Mouse (Mus musculus) forebrain, embryonic 11.5 days (tissue): ENCODE measurements at regions not wholly inside any gene's neighbourhood (a gene's known extent, or its start where the extent isn't known, plus 50 kb on each side); places are given as distances from the start of the nearest gene placed in this dataset.

ENCODE experiments used
- ATAC-seq: fragments of 200-750 bp; cut with Nextera tagmentation; replicated peaks from 2 replicates; pipeline ENCODE4 v1.8.0; 2017; ENCODE audit warnings: moderate TSS enrichment; ENCODE audit not compliant: low FRiP score
- DNase-seq: peaks from one replicate; pipeline ENCODE4 v3.0.0-alpha.2; 2017; ENCODE audit warnings: low spot score
- H3K27ac ChIP-seq: fragments of 300-500 bp; sonication (generic); 2 replicates; pipeline ENCODE4 v1.5.1; 2014; ENCODE audit warnings: low read depth, low read length
- H3K27me3 ChIP-seq: fragments of 300-500 bp; sonication (generic); 2 replicates; pipeline ENCODE4 v1.6.1; 2014; ENCODE audit warnings: mild to moderate bottlenecking, low read length, mixed read lengths; ENCODE audit not compliant: control insufficient read depth, insufficient read depth
- H3K36me3 ChIP-seq: fragments of 300-500 bp; sonication (generic); 2 replicates; pipeline ENCODE4 v1.6.1; 2014; ENCODE audit warnings: mild to moderate bottlenecking, low read length, moderate library complexity, mixed read lengths; ENCODE audit not compliant: control insufficient read depth, insufficient read depth
- H3K4me1 ChIP-seq: fragments of 300-500 bp; sonication (generic); replicated peaks from 2 replicates; pipeline ENCODE4 v1.6.1; 2014; ENCODE audit warnings: low read length, mixed read lengths; ENCODE audit not compliant: control insufficient read depth, insufficient read depth
- H3K4me2 ChIP-seq: fragments of 300-500 bp; sonication (generic); 2 replicates; pipeline ENCODE4 v1.6.1; 2014; ENCODE audit warnings: low read depth, mild to moderate bottlenecking, low read length, moderate library complexity, mixed read lengths; ENCODE audit not compliant: severe bottlenecking
- H3K4me3 ChIP-seq: fragments of 300-500 bp; sonication (generic); 2 replicates; pipeline ENCODE4 v1.5.1; 2014; ENCODE audit warnings: low read depth, low read length
- H3K9ac ChIP-seq: fragments of 300-500 bp; sonication (generic); 2 replicates; pipeline ENCODE4 v1.6.1; 2014; ENCODE audit warnings: low read length
- H3K9me3 ChIP-seq: fragments of 300-500 bp; sonication (generic); 2 replicates; pipeline ENCODE4 v1.6.1; 2016; ENCODE audit warnings: low read length, mixed read lengths; ENCODE audit not compliant: control insufficient read depth
- WGBS: fragments of 180-500 bp; shearing (Covaris S2); extraction: QIAGEN DNeasy Blood & Tissue Kit; methylation state at CpG from one replicate; pipeline ENCODE4 v1.1.7; 2014; 5-methylcytosine and 5-hydroxymethylcytosine counted together

DNA sequence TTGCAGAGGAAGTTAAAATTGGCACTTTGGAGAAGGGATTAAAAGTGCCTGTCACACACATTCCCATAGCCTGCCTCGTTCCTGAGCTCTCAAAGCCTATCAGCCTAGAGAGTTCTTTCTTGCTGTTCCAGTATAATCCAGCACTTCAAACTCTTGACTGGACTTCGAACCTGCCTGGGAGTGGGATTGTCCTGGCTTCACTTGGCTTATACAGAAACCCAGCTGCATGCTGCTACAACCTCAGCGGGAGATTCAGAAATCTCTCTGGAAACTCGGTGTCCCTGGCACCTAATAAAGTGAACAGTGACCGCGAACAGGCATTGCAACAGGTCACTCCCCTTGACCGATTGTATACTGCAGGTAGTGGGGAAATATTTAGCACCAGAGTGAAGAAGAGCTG is 149.1 kb upstream of the Mast4 start:
- Histone ChIP-seq H3K4me1 (no peaks in the 10 kb centered on the region), H3K4me2 (no peak overlapping the region), H3K9ac (no peak overlapping the region), H3K36me3 (no peaks in the 10 kb centered on the region), H3K9me3 (no peaks in the 10 kb centered on the region), H3K27ac (no peak overlapping the region), H3K27me3 (no peaks in the 10 kb centered on the region), H3K4me3 (no peak overlapping the region)
- DNase-seq = no peak
- 65% methylated on average over 7 of the region's 7 CpGs for WGBS
- ATAC-seq = no peak

DNA sequence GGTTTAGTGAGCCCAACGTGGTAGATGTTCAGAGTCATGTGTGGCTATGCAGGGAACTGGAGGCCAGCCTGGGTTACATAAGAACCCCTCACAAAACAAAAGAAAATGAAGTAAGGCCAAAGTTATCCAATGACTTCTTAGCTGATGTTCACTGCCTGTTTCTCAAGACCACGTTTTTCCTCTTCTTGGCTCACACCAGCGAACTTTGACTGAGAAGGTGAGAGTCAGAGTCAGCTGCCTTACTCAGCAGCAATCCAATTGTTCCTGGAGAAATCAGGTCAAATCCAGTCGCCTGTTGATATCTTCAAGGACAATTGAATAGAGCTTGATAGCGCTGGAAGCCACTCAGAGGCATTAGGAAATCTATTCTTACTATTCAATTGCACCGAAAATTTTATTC is 142.0 kb upstream of the Mast4 start:
- Histone ChIP-seq H3K4me3 (no peak overlapping the region), H3K9ac (no peak overlapping the region), H3K27me3 (no peaks in the 10 kb centered on the region), H3K9me3 (no peaks in the 10 kb centered on the region), H3K4me2 (no peak overlapping the region), H3K36me3 (no peaks in the 10 kb centered on the region), H3K27ac (no peak overlapping the region), H3K4me1 (no peaks in the 10 kb centered on the region)
- WGBS = 82% methylated on average over 6 of the region's 6 CpGs
- ATAC-seq (no peak), DNase-seq (no peak)

DNA sequence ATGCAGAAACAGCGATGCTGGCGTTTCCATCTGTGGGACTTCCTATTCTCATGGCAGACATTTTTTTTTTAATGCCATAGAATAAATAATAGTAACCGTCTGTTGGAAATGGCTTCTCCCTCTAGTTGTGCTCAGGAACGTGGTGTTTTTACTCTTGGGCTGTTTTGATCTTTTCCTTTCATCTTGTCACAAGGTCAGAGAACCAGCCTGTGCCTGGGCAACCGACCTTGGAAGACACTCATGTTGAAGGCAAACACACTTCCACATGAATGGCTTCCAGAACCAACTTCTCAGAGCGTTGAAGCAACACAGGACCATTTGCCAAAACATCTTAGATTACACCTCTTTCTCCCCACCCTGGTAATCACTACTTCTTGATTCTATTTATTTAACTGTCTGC is 137.9 kb upstream of the Mast4 start:
- no peaks in the 10 kb centered on the region for H3K9me3 ChIP-seq
- no peaks in the 10 kb centered on the region for H3K4me1 ChIP-seq
- 75% methylated on average over 6 of the region's 6 CpGs for WGBS
- H3K27ac ChIP-seq = no peak overlapping the region
- DNase-seq (no peak), ATAC-seq (no peak)
- no peak overlapping the region for H3K4me2 ChIP-seq
- no peaks in the 10 kb centered on the region for H3K36me3 ChIP-seq
- no peak overlapping the region for H3K4me3 ChIP-seq
- no peak overlapping the region for H3K9ac ChIP-seq
- no peaks in the 10 kb centered on the region for H3K27me3 ChIP-seq

DNA sequence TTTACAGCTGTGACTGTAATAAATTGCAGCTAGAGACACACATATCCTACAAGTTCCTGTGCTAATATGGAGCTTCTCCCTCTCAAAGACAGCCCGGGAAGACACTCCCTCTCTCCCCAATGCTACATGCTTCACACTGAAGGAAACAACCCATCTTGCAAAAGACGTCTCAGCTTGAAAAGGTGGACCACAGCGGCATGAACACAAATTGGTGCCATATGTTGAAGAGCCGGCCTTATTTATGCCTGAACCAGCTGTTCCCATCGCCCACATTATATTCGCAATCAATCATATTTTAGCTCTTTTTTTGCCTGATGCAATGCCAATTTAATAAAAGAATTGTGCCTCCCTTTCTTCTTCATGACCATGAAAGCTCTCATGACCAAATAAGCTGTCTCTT is 135.8 kb upstream of the Mast4 start:
- WGBS = 86% methylated on average over 6 of the region's 6 CpGs
- Histone ChIP-seq H3K4me2 (no peak overlapping the region), H3K27ac (no peak overlapping the region), H3K9me3 (no peaks in the 10 kb centered on the region), H3K27me3 (no peaks in the 10 kb centered on the region), H3K36me3 (no peaks in the 10 kb centered on the region), H3K9ac (no peak overlapping the region), H3K4me3 (no peak overlapping the region), H3K4me1 (no peaks in the 10 kb centered on the region)
- ATAC-seq (no peak), DNase-seq (no peak)

DNA sequence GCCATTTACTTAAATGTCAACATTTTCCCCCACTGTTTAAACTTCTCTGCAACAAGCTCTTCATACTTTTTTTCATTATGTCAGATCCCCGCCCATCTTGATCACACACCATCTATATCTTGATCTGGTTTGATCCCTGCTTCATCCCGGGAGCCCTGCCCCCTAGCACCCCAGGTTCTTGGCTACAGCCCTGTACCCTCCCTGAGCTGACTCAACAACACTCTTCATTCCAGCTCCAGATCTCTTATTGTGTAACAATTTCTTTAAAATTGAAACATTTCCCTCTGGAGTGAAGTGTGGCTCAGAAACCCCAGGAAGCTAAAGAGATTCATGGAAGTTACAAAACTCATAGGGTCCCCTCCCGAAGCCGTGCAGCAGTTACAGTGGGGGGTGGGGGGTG is 126.2 kb upstream of the Mast4 start:
- Histone ChIP-seq H3K4me1 (no peaks in the 10 kb centered on the region), H3K9me3 (no peaks in the 10 kb centered on the region), H3K27ac (no peak overlapping the region), H3K27me3 (no peaks in the 10 kb centered on the region), H3K4me3 (no peak overlapping the region), H3K36me3 (no peaks in the 10 kb centered on the region), H3K9ac (no peak overlapping the region), H3K4me2 (no peak overlapping the region)
- ATAC-seq (no peak), DNase-seq (no peak)
- WGBS = 90% methylated on average over 4 of the region's 4 CpGs

DNA sequence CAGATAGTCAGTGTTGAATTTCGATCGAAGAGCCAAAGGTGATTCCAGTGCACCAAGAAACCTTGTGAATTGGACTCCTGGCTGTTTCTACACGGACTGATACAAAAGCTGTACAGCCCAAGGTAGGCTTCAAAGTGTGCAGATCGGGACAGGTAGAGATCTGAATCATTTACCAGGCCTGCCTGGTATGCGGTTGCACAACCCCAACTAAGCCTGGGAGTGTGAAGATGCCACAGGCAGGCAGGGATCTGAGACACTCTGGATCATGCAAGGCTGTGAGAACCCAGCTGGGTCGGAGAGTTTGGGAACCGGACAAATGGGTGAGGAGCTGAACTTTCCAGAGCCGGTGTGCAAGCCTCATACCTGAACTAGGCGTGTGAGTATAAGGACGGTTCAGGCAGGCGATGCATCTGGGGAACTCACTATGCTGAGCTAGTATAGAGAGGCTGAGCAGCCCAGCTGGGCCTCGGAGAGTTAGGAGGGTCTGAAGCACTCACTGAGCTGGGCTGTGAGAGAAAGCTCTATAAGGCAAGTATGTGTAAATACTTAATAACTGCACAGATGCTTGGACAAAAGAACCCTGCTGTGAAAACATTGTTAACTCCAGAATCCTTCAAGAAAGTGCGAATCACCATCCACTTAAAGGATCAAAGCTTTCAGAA is 125.3 kb upstream of the Mast4 start:
- DNase-seq (no peak), ATAC-seq (no peak)
- H3K27ac ChIP-seq = no peak overlapping the region
- H3K4me3 ChIP-seq = no peak overlapping the region
- no peaks in the 10 kb centered on the region for H3K36me3 ChIP-seq
- H3K27me3 ChIP-seq = no peaks in the 10 kb centered on the region
- WGBS = 88% methylated on average over 13 of the region's 13 CpGs
- no peak overlapping the region for H3K4me2 ChIP-seq
- H3K9me3 ChIP-seq = no peaks in the 10 kb centered on the region
- H3K4me1 ChIP-seq = no peaks in the 10 kb centered on the region
- no peak overlapping the region for H3K9ac ChIP-seq

DNA sequence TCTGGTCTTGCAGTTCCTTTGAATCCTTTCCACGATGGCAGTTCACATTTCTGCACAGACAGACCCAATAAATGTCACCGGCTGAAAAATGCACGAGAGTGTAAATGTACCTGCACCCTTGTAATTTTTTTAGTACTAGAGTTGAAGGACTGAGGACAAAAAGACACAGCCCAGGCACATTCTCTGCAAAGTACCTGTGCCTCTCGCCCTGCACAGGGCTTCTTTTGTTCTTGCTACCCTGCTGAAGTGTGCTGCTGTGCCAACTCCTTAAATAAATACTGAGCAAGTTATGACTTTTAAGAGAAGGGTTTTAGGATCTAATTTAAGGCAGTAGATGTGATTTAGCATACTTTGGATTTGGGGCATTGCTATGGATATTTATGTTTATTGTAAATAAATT is 118.5 kb upstream of the Mast4 start:
- Histone ChIP-seq H3K27me3 (no peaks in the 10 kb centered on the region), H3K4me1 (no peaks in the 10 kb centered on the region), H3K9me3 (no peaks in the 10 kb centered on the region), H3K36me3 (no peaks in the 10 kb centered on the region), H3K9ac (no peak overlapping the region), H3K27ac (no peak overlapping the region), H3K4me3 (no peak overlapping the region), H3K4me2 (no peak overlapping the region)
- WGBS = 79% methylated on average over 4 of the region's 4 CpGs
- no peak for ATAC-seq
- no peak for DNase-seq

DNA sequence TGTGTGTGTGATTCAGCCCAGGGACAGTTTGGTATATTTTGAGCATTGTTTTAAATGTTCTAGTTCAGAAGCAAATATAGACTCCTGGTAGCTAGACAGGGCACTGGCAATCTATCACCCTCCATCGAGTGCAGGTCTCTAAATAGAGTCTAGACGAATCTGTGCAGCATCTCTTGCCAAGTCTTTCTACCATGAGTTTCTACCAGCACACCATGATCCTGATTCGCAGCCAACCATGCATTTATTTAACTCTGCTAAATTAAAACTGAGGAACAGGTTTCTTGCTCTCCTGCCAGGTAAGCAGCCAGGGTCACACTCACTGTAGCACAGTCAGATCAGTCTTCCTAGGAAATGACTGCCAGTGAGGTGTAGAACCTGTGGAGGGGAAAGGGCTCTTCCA is 96.3 kb upstream of the Mast4 start:
- no peak overlapping the region for H3K27ac ChIP-seq
- no peak overlapping the region for H3K4me3 ChIP-seq
- no peak overlapping the region for H3K4me2 ChIP-seq
- DNase-seq (no peak), ATAC-seq (no peak)
- H3K9ac ChIP-seq = no peak overlapping the region
- H3K36me3 ChIP-seq = no peaks in the 10 kb centered on the region
- WGBS = 90% methylated on average over 3 of the region's 3 CpGs
- no peaks in the 10 kb centered on the region for H3K9me3 ChIP-seq
- no peaks in the 10 kb centered on the region for H3K27me3 ChIP-seq
- H3K4me1 ChIP-seq = no peaks in the 10 kb centered on the region

DNA sequence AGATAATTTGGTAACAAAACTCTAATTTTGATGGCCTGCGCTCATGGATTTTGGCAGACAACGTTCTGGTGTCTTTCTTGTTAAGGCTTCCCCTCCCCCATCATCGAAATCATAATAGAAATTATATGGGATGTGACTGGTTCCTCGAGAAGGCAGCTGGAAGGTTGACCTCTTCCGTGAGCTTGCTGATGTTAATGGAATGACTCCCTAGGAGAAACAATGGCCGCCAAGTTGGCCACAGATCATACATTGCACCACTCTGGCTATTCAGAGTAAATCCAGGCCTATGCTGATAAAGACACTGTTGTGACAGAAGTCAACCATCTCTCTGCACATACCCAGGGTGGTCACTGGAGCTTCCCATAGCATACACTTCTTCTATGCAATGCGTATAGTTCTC is 89.7 kb upstream of the Mast4 start:
- no peak overlapping the region for H3K27ac ChIP-seq
- no peaks in the 10 kb centered on the region for H3K36me3 ChIP-seq
- ATAC-seq (no peak), DNase-seq (no peak)
- WGBS = 88% methylated on average over 7 of the region's 7 CpGs
- H3K9me3 ChIP-seq = no peaks in the 10 kb centered on the region
- H3K27me3 ChIP-seq = no peaks in the 10 kb centered on the region
- no peak overlapping the region for H3K9ac ChIP-seq
- no peaks in the 10 kb centered on the region for H3K4me1 ChIP-seq
- no peak overlapping the region for H3K4me2 ChIP-seq
- H3K4me3 ChIP-seq = no peak overlapping the region
